Mouse (Mus musculus) adipocyte (in vitro differentiated cells): ENCODE results near the gene Brinp1.
"Not testable (repeated sequence)": the region's sequence is repeated elsewhere in the genome, so short reads cannot be mapped to it uniquely, and the experiment has no call there.

Experiments
- DNase-seq: peaks from one replicate; pipeline ENCODE4 v3.0.0-alpha.2; 2016; ENCODE audit warnings: low spot score

Brinp1 gene

GRCm38 (mm10) chr4:68813997-68814396 is 140.2 kb downstream of the Brinp1 start:
- not testable (repeated sequence) for DNase-seq

GRCm38 (mm10) chr4:68806502-68806901 is 147.7 kb downstream of the Brinp1 start:
- no peak for DNase-seq

GRCm38 (mm10) chr4:68801923-68802855 is 152.0 kb downstream of the Brinp1 start:
- no peak for DNase-seq

GRCm38 (mm10) chr4:68790003-68790402 is 164.2 kb downstream of the Brinp1 start:
- DNase-seq: no peak

GRCm38 (mm10) chr4:68788477-68788999 is 165.7 kb downstream of the Brinp1 start:
- DNase-seq: no peak

- no peak for DNase-seq
Measured at GRCm38 (mm10) chr4:68787642-68788041, 166.6 kb downstream of the Brinp1 start.

- no peak for DNase-seq
Measured at GRCm38 (mm10) chr4:68768256-68768655, 185.9 kb downstream of the Brinp1 start.

- DNase-seq: no peak
Measured at GRCm38 (mm10) chr4:68767393-68767792, 186.8 kb downstream of the Brinp1 start.

GRCm38 (mm10) chr4:68765772-68766573 is 188.2 kb downstream of the Brinp1 start:
- no peak for DNase-seq

- DNase-seq: no peak
Measured at GRCm38 (mm10) chr4:68764937-68765336, 189.3 kb downstream of the Brinp1 start.

GRCm38 (mm10) chr4:68720983-68721382 is 233.2 kb downstream of the Brinp1 start:
- no peak for DNase-seq
